Mouse (Mus musculus) cerebellum, adult 9-10 months (tissue): ENCODE data around the gene Ugt1a5.
"Not testable (repeated sequence)": the region's sequence is repeated elsewhere in the genome, so short reads cannot be mapped to it uniquely, and the experiment has no call there.

ENCODE experiments used
- DNase-seq: peaks from one replicate; pipeline ENCODE4 v3.0.0; 2022

Ugt1a5 gene

DNA sequence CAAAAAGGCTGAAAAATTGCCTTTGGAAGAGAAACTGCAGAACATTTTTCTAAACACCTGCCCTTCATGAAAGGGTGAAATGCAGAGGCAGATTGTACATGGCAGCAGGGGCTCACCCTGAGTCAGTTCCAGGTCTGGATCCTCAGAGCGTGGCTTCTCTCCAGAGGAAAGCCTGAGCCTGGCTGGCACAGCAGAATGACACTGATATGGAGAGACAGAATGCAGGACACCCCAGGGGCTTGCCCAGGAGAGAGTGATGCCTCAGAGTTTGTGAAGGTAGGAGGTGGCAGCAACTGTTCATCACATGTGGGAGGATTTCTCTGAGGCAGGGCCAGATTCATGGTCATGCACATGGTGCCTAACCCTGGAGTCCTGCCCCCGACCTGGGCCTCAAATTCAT, 34.2 kb downstream of the Ugt1a5 start:
- peak; percentile 64 for DNase-seq

DNA sequence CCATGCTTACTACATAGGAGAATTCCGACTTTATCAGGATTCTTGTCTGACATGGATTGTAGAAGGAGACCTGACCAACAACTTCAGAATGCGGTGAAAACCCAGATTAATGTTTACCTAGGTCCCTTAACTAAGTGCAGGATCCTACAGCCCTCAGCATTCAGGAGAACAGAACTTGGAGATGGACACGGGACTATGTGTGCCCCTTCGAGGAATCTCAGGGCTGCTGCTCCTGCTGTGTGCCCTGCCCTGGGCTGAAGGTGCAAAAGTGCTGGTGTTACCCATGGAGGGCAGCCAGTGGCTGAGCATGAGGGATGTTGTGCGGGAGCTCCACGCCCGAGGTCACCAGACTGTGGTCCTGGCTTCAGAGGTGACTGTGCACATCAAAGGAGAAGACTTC, 34.6 kb downstream of the Ugt1a5 start, which contains the start of gene Ugt1a2:
Ugt1a2 (plus strand) TSS at position 146 of the 400 bp plus-strand sequence.
- DNase-seq = no peak

DNA sequence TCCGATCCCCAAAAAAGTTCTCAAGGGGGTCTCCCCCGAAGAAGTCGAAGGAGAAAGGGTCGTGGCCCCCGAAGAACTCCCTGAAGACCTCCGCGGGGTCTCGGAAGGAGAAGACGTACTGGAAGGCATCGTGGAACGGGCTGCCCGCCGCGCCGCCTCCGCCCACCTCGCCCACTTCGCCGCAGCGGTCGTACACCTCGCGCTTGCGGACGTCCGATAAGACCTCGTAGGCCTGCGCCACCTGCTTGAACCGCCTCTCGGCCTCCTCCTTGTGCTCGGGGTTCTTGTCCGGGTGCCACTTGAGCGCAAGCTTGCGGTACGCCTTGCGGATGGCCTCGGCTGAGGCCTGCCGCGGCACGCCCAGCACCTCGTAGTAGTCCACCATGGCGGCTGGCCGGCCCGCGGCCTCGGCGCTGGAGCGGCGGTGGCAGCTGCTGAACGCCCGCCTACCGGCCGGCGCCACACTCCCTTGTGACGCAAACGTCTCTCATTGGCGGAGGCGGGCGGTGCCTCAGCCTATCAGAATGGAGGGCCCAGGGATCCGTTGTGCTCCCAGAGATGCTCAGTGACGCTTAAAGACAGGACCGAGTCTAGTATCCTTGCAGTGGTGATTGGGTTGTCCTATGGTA, 39.6 kb downstream of the Ugt1a5 start, which contains the start of gene Dnajb3:
Dnajb3 (minus strand) TSS at position 489 of the 629 bp plus-strand sequence.
- peak; percentile 89 for DNase-seq

DNA sequence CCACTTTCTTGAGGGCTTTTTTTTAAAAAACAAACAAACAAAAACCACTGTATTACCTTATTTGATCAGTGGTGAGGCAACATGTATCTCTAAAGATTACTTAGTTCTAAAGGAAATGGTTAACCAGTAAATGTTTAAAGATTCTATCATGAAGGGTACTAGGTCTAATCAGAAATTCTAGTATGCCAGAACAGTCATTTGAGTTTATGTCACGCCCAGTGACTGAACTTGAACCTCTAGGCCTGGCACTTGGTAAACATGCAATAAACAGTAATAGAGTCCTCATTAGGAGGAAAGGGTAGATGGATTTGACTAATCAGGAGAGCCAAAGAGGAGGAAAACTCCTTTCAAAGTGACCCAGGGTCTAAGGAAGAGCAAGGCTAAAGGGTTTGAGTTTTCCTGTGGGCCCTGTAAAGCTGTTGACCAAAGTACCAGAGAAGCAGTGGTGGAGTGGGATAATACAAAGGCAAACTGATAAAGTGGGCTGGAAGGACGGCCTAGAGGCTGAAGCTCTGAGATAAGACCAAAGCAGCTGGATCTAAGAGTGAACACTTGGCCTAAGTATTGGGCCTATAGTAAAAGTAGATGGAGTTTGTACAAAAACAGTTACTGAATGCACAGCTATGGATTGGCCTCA, 41.1 kb downstream of the Ugt1a5 start:
- no peak for DNase-seq

GRCm38 (mm10) chr1:88211812-88212211, 46.0 kb downstream of the Ugt1a5 start, which contains the start of gene Ugt1a1:
Gene Ugt1a1, plus strand, starts transcription at chr1:88211959.
- DNase-seq = no peak

DNA sequence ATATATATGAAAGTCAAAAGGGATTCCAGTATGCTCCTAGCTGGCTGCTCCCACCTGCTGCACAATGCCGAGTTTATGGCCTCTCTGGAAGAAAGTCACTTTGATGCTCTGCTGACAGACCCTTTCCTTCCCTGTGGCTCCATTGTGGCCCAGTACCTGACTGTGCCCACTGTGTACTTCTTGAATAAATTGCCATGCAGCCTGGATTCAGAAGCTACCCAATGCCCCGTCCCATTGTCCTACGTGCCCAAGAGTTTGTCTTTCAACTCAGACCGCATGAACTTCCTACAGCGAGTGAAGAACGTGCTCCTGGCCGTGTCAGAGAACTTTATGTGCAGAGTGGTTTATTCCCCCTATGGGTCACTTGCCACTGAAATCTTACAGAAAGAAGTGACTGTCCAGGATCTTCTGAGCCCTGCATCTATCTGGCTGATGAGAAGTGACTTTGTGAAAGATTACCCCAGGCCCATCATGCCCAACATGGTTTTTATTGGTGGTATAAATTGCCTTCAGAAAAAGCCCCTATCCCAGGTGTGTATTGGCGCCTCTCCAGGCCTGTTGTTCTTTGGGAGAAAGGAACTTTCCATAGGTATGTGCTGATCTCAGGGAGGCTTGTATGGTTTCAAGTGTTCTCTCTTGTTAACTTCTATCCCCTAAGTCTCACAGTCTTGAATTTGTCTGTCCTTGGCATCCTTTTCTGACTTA, 46.7 kb downstream of the Ugt1a5 start:
- no peak for DNase-seq

DNA sequence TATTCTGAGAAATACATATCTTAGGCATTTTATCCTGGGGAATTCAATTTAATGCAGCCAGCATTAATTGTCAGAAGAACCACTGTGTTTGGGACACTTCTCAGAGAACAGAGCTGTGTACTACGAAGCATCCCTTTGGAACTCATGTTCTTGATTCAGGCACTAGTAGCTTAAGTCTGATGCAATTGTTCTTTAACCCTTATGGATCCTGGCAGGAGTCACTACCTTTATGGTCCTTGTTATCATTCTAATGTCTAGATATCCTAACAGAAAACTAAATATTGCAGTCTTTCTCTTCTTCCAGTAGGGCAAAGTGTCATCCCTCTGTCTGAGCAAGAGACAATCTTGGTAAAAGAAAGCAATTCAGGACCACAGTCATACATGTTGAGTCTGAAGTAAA, 47.2 kb downstream of the Ugt1a5 start:
- no peak for DNase-seq

GRCm38 (mm10) chr1:88213766-88214461, 48.1 kb downstream of the Ugt1a5 start:
- no peak for DNase-seq

DNA sequence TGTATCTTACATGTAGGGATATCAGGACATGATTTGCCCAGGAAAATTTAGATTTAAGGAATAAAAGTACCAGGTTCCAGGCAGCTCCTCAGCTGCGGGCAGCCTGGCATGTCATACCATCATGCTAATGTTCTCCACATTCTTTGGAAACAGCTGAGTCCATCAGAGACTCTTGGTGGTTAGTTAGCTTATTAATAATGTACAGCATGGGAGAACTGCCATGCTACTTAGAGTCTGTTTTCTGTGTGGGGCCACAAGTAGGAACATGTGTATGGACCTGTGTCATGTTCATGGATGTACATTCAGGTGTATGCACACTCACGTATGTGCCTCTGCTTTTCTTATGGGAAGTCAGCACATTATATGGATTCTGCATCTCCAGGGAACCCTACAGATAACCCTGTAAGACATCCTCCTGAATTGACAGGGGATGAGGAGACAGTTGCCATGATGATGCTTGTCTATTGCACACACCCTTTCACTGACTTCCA, 48.7 kb downstream of the Ugt1a5 start:
- DNase-seq = no peak

GRCm38 (mm10) chr1:88215466-88216380, 49.9 kb downstream of the Ugt1a5 start:
- DNase-seq = no peak

- no peak for DNase-seq
Measured at GRCm38 (mm10) chr1:88216551-88216950, 50.7 kb downstream of the Ugt1a5 start.

GRCm38 (mm10) chr1:88217144-88217543, 51.3 kb downstream of the Ugt1a5 start:
- no peak for DNase-seq

DNA sequence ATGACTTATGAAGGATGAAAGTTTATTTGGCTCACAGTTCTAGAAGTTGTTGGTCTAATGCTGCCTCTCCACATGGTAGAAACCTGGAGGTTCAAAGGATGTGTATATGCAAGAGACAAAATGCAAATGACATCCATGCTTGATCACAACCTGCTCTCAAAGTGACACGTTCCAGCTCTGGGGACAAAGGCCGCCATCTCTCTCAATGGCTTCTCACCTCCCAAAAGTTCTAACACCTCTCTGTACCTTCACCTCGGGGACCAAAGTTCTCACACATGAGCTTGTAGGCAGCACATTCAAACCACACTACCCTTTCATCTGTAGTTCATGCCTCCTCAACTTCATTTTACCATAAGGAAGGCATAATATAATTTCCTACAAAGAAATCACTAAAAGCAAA, 51.8 kb downstream of the Ugt1a5 start:
- DNase-seq = no peak

- no peak for DNase-seq
Measured at GRCm38 (mm10) chr1:88218051-88218450, 52.2 kb downstream of the Ugt1a5 start.

DNA sequence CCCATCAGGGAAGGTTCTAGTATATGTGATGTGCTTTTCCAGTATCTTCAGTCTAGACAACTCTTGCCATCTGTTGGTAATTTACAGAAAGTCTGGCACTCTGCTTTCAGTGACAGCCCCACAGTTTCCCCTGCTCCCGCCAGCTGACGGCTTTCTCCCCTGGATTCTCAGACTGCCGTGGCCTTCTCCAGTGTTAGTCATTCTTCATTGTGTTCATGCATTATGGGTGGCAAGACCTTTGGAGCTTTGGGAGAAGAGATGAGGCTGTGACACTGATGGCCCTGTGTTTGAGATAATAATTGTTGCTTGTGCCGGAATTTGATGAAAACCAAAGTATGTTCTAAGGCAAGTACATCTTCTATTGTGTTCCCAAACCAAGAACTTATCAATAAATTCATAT, 52.8 kb downstream of the Ugt1a5 start:
- DNase-seq = no peak

DNA sequence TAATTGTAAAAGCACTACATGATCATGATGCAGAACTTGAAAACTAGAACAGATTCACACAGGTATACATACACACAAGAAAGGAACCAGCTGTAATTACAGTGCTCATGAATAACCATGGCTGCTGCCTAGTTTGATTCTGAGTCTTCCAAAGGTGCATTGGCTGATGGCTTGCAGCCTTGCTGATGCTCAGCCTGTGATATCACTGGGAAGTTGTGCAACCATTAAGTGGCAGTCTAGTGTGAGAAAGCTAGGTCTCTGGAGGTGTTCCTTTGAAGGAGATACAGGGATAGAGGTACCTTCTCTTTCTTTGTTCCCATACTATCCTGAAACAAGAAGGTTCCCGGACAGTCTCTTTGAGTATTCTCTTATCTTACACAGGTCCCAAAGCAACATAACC, 53.2 kb downstream of the Ugt1a5 start:
- DNase-seq = no peak

DNA sequence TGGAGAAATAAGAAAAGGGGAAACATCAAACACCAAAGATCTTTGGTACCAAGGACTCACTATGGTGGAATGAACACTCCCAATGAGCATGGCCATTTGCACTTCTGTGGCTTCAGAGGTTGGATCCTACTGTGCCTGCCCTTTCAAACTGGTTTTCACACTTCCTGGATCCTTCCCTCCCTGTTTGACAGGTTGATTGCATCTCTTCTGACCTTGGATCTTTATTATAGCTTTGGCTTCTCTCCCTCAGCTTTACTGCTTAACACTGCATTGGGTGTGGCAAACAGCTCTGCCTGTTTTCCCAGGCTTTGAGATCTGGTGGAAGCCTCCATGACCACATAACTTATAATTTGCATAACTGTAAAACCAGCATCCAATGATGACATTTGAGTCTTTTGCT, 54.5 kb downstream of the Ugt1a5 start:
- DNase-seq = no peak

- DNase-seq = no peak
Measured at GRCm38 (mm10) chr1:88222216-88222615, 56.4 kb downstream of the Ugt1a5 start.

- DNase-seq = not testable (repeated sequence)
Measured at GRCm38 (mm10) chr1:88223011-88223515, 57.3 kb downstream of the Ugt1a5 start.

GRCm38 (mm10) chr1:88223591-88223990, 57.8 kb downstream of the Ugt1a5 start:
- DNase-seq = no peak

GRCm38 (mm10) chr1:88224029-88224776, 58.4 kb downstream of the Ugt1a5 start:
- no peak for DNase-seq
